Mouse (Mus musculus) C2C12 (cell line): ENCODE results near the gene Rsrp1.

ENCODE experiments used
- CTCF ChIP-seq: IDR thresholded peaks from one replicate; pipeline ENCODE4 v1.5.1; 2011; ENCODE audit not compliant: control insufficient read depth, insufficient read depth, insufficient read length
- USF1 ChIP-seq: IDR thresholded peaks from one replicate; pipeline ENCODE4 v1.6.1; 2011; ENCODE audit warnings: low read depth, mild to moderate bottlenecking, control low read depth, moderate library complexity

DNA sequence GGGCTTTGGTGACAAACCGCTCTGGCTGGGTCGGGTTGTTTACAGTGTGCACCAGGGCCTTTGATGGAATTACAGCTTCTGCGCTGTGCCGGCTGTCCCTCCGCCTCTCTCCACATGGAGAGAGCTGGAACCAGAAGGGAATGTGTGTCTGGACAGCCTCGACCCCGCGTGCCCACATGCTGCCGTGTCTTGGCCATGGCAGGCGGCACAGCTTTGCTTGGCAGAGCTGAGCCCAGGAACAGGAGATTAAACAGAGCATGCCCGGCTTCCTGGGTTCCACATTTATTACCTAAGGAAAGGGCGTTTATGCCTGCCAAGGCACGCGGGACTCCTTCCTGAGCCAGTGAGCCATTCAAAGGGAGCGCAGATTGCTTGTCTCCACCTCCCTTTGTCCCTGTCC is 31.1 kb downstream of the Rsrp1 start:
- TF ChIP-seq CTCF (no peak), USF1 (no peak)
